Mouse (Mus musculus): Measurements from ENCODE around the gene Wfdc1. TPM values are rescaled to one million over a fixed set of nuclear protein-coding genes. Genes with fewer than 3 reads are reported as not detected.

The Wfdc1 gene
- total and polyA plus RNA-seq, 3 experiments: not detected

GRCm38 (mm10) chr8:119641058-119641457, 25.1 kb upstream of the Wfdc1 start (continued):
- no peak for TF ChIP-seq RAD21 (IDR thresholded peaks at IDR 0.05; ENCODE audit: low read depth, low read length)

GRCm38 (mm10) chr8:119642960-119643359, 23.2 kb upstream of the Wfdc1 start:
- in situ Hi-C loops (cut with MboI; ENCODE audit: low pct_ligation_motif_present, low pct_unique_long_range_greater_than_20kb, low sequenced_read_pairs) (no loop called here), dilution Hi-C loops (cut with MboI; ENCODE audit: extremely low pct_ligation_motif_present, extremely low pct_unique_long_range_greater_than_20kb, low sequenced_read_pairs) (no loop called here)
- H3K4me2 ChIP-seq (ENCODE audit: insufficient read depth, low read depth, poor library complexity, severe bottlenecking): no peak overlapping the region

GRCm38 (mm10) chr8:119644429-119644960, 21.7 kb upstream of the Wfdc1 start:
- dilution Hi-C loops (cut with MboI; ENCODE audit: extremely low pct_ligation_motif_present, extremely low pct_unique_long_range_greater_than_20kb, low sequenced_read_pairs) (no loop called here), in situ Hi-C loops (cut with MboI; ENCODE audit: low pct_ligation_motif_present, low pct_unique_long_range_greater_than_20kb, low sequenced_read_pairs) (no loop called here)
- no peak for DNase-seq (ENCODE audit: extremely low read depth)
- Histone ChIP-seq H3K9ac (ENCODE audit: insufficient read depth, low read depth) (no peak overlapping the region), H3K27ac (ENCODE audit: insufficient read depth, low read depth) (no peak overlapping the region), H3K9me3 (replicated peaks; ENCODE audit: low read length) (peaks cover 17% of the 10 kb centered on the region), H3K4me1 (ENCODE audit: control insufficient read depth in 1 of 2, insufficient read depth in 2 of 2) (no peaks in the 10 kb centered on the region), H3K79me2 (replicated peaks; ENCODE audit: control insufficient read depth, extremely low read depth, insufficient read depth, poor library complexity, severe bottlenecking) (no peaks in the 10 kb centered on the region), H3K4me2 (ENCODE audit: insufficient read depth, low read depth, poor library complexity, severe bottlenecking) (no peak overlapping the region), H3K36me3 (replicated peaks in 1 of 2; ENCODE audit: control insufficient read depth in 1 of 2, insufficient read depth in 1 of 2, low read length in 1 of 2) (no peaks in the 10 kb centered on the region), H3K27me3 (replicated peaks) (peaks cover 62% of the 10 kb centered on the region), H3K4me3 (replicated peaks in 1 of 3; ENCODE audit: low read depth in 2 of 3, low read length in 2 of 3, poor library complexity in 1 of 3) (no peak overlapping the region)
- TF ChIP-seq E2F4 (IDR thresholded peaks at IDR 0.05; ENCODE audit: insufficient replicate concordance, low read depth, low read length): no peak
- no peak for TF ChIP-seq USF2 (conservative IDR thresholded peaks at IDR 0.05; ENCODE audit: low read depth, low read length)
- no peak for TF ChIP-seq POLR2AphosphoS2 (IDR thresholded peaks at IDR 0.05; ENCODE audit: low read depth, low read length)
- no peak for TF ChIP-seq JUN (IDR thresholded peaks at IDR 0.05; ENCODE audit: insufficient read depth, low read depth, low read length)
- no peak for TF ChIP-seq NRF1 (IDR thresholded peaks at IDR 0.05; ENCODE audit: low read depth, low read length)
- TF ChIP-seq UBTF (IDR thresholded peaks at IDR 0.05; ENCODE audit: low read depth, low read length): no peak
- TF ChIP-seq SMC3 (IDR thresholded peaks at IDR 0.05; ENCODE audit: low read depth, low read length): no peak

More at GRCm38 (mm10) chr8:119642960-119643359, 23.2 kb upstream of the Wfdc1 start:
- H3K9ac ChIP-seq (ENCODE audit: insufficient read depth, low read depth): no peak overlapping the region
- H3K4me1 ChIP-seq (ENCODE audit: control insufficient read depth in 1 of 2, insufficient read depth in 2 of 2): no peaks in the 10 kb centered on the region
- H3K36me3 ChIP-seq (replicated peaks in 1 of 2; ENCODE audit: control insufficient read depth in 1 of 2, insufficient read depth in 1 of 2, low read length in 1 of 2): no peaks in the 10 kb centered on the region
- H3K9me3 ChIP-seq (replicated peaks; ENCODE audit: low read length): peaks cover 17% of the 10 kb centered on the region
- TF ChIP-seq BHLHE40 (IDR thresholded peaks at IDR 0.05; ENCODE audit: low read depth, low read length): no peak
- TF ChIP-seq SMC3 (IDR thresholded peaks at IDR 0.05; ENCODE audit: low read depth, low read length): no peak
- TF ChIP-seq JUND (conservative IDR thresholded peaks at IDR 0.05; ENCODE audit: low read depth, low read length): no peak
- TF ChIP-seq NRF1 (IDR thresholded peaks at IDR 0.05; ENCODE audit: low read depth, low read length): no peak
- no peak for TF ChIP-seq PAX5 (IDR thresholded peaks at IDR 0.05; ENCODE audit: low read length)
- TF ChIP-seq MAFK (IDR thresholded peaks at IDR 0.05; ENCODE audit: insufficient replicate concordance, low read length): no peak
- no peak for TF ChIP-seq MEF2A (IDR thresholded peaks at IDR 0.05; ENCODE audit: borderline replicate concordance, low read depth, low read length)
- TF ChIP-seq USF2 (conservative IDR thresholded peaks at IDR 0.05; ENCODE audit: low read depth, low read length): no peak
- TF ChIP-seq MAZ (IDR thresholded peaks at IDR 0.05; ENCODE audit: low read depth, low read length): no peak
- TF ChIP-seq ZKSCAN1 (IDR thresholded peaks at IDR 0.05; ENCODE audit: borderline replicate concordance, low read depth, low read length): no peak
- no peak for TF ChIP-seq TBP (conservative IDR thresholded peaks at IDR 0.05; ENCODE audit: low read depth, low read length)
- no peak for TF ChIP-seq UBTF (IDR thresholded peaks at IDR 0.05; ENCODE audit: low read depth, low read length)
- no peak for TF ChIP-seq SIN3A (IDR thresholded peaks at IDR 0.05; ENCODE audit: low read length)
- no peak for TF ChIP-seq POLR2AphosphoS2 (IDR thresholded peaks at IDR 0.05; ENCODE audit: low read depth, low read length)
- no peak overlapping the region for H3K4me3 ChIP-seq (replicated peaks in 1 of 3; ENCODE audit: low read depth in 2 of 3, low read length in 2 of 3, poor library complexity in 1 of 3)
- DNase-seq (ENCODE audit: extremely low read depth): no peak
- H3K27ac ChIP-seq (ENCODE audit: insufficient read depth, low read depth): no peak overlapping the region
- H3K27me3 ChIP-seq (replicated peaks): peaks cover 59% of the 10 kb centered on the region
- no peaks in the 10 kb centered on the region for H3K79me2 ChIP-seq (replicated peaks; ENCODE audit: control insufficient read depth, extremely low read depth, insufficient read depth, poor library complexity, severe bottlenecking)
